Mouse (Mus musculus): ENCODE data around the gene Col4a3bp.

DNA sequence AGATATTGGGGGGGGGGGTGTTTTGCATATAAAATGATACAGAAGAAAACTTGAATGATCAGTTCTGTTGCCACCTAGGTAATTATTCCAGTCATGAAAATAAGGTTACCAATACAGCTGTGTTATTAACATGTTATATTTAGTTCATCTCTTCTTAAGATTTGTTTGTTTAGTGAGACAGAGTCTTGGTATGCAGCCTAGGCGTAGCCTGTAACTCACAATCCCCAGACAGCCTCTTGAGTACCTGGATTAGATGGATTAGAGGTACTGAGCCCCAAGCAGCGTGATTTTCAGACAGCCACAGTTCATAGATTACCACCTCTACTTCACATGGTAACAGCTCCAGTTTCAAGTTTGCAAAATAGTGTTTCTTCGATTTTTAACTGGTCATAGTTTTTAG is 4.3 kb upstream of the Col4a3bp start:
- TF ChIP-seq CTCF (IDR thresholded peaks at IDR 0.05; ENCODE audit: borderline replicate concordance, insufficient read depth, low read depth, low read length) (no peak), POLR2A (IDR thresholded peaks at IDR 0.05; ENCODE audit: borderline replicate concordance, insufficient read depth, low read length) (no peak)

Measured in cerebellum, adult 2 months (tissue).